Mouse (Mus musculus) megakaryocyte, embryonic 14.5 days (primary cell): ENCODE data around the gene Casp7. TPM values are rescaled to one million over a fixed set of nuclear protein-coding genes. Genes with fewer than 3 reads are reported as not detected.
"Not testable (repeated sequence)": the region's sequence is repeated elsewhere in the genome, so short reads cannot be mapped to it uniquely, and the experiment has no call there.

Experiments used
- H3K27me3 ChIP-seq: replicated peaks from 2 replicates; pipeline ENCODE3; 2012; ENCODE audit warnings: inconsistent platforms
- H3K36me3 ChIP-seq: replicated peaks from 2 replicates; pipeline ENCODE3; 2012; ENCODE audit warnings: low read length, inconsistent platforms, mixed read lengths
- H3K4me1 ChIP-seq: 2 replicates; pipeline ENCODE4 v1.6.1; 2012; ENCODE audit warnings: inconsistent platforms
- H3K4me3 ChIP-seq: replicated peaks from 2 replicates; pipeline ENCODE3; 2012; ENCODE audit warnings: moderate library complexity, mild to moderate bottlenecking, inconsistent platforms
- H3K9me3 ChIP-seq: 2 replicates; pipeline ENCODE4 v1.6.1; 2012; ENCODE audit warnings: inconsistent platforms
- FLI1 ChIP-seq: IDR thresholded peaks from 2 replicates; pipeline ENCODE4 v1.6.1; 2012; ENCODE audit warnings: low read length, inconsistent platforms, mixed read lengths
- GATA1 ChIP-seq: IDR thresholded peaks from 3 replicates; pipeline ENCODE4 v1.6.1; 2012; ENCODE audit warnings: mixed read lengths, low read length, inconsistent platforms, borderline replicate concordance
- polyA plus RNA-seq: library from polyadenylated mRNA; stranded (reverse); fragments of >175 nt; gene quantifications from 2 replicates; pipeline ENCODE4 v1.2.3, GENCODE M21; 2012; ENCODE audit warnings: low replicate concordance; ENCODE audit not compliant: insufficient read depth

Casp7 gene
- polyA plus RNA-seq, result 2.5 and 2.6 TPM in 2 replicates

DNA sequence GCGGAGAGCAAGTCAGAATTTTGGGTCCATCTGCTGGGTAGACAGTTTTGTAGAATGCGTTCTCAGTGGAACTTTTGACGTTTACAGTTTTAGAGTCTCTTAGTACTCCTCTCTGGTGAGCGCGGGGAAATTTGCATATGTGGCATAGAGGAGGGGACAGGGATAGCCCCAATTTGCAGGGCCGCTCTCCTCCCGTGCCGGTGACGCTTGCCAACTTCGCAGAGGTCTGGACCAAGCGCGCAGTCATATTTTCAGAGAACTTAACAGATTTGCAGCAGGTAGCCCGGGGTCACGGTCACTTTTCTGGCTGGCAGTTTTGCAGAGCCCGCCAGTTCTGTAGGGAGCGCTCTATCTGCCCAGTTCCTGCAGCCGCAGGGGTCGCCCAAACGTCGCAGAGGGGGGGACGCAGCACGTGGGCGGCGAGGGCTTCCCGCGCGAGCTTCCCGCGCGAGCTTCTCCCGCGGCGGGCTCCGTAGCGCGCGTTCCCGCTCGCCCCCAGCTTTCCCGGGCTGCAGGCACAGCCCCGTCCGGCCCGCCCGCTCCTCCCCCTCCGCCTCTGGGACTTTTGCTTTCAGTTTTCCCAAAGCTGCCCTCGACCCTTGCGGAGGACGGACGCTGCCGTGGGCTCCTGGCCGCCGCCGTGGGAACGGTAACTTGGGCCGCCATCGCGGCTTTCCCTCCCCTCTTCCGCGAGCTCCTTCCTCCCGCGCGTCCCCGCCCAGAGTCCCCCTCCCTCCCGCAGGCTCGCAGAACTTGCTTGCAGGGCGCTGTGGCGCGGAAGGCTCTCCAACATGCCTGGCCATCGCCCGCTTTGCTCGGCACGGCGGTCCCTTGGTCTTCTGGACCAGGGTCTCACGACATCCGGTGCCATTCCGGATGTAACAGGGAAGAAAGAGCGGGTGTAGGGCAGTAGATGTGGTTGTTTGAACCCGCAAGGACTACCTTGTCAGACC, at the start of gene Casp7:
Gene Casp7 (plus strand): TSS at position 461 of the 953 bp plus-strand sequence.
- TF ChIP-seq GATA1 (no peak), FLI1 (no peak; the same call in 1 of the 2 replicates)

DNA sequence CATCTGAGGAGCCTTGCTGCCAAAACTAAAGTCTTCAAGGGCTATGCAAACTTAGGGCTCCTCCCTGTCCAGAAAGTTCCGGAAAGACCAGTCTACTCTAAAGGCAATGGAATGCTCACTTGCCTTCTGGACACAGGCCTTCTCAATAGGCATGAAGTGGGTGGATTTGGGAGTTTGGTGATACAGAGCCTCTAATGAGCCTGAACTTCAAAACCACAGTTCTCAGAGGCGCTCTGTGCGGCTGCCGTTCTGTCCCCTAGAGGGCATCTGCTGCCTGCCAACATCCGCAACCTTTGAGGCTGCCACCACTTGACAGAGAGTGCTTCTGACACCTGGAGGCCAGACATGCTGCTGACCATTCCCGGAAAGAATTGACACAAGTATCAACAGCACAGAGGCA, 47.6 kb upstream of the Casp7 start:
- Histone ChIP-seq H3K4me1 (no peaks in the 10 kb centered on the region), H3K9me3 (peaks cover 12% of the 10 kb centered on the region), H3K4me3 (no peak overlapping the region), H3K27me3 (peaks cover 28% of the 10 kb centered on the region), H3K36me3 (no peaks in the 10 kb centered on the region)
- TF ChIP-seq GATA1, result no peak
- no peak for TF ChIP-seq FLI1

More for the DNA sequence above, at the start of gene Casp7:
- no peaks in the 10 kb centered on the region for H3K27me3 ChIP-seq
- peaks cover 19% of the 10 kb centered on the region for H3K36me3 ChIP-seq
- H3K4me3 ChIP-seq, result peak within 1 kb of the TSS; percentile 96
- no peaks in the 10 kb centered on the region for H3K9me3 ChIP-seq
- H3K4me1 ChIP-seq, result peaks cover 86% of the 10 kb centered on the region

DNA sequence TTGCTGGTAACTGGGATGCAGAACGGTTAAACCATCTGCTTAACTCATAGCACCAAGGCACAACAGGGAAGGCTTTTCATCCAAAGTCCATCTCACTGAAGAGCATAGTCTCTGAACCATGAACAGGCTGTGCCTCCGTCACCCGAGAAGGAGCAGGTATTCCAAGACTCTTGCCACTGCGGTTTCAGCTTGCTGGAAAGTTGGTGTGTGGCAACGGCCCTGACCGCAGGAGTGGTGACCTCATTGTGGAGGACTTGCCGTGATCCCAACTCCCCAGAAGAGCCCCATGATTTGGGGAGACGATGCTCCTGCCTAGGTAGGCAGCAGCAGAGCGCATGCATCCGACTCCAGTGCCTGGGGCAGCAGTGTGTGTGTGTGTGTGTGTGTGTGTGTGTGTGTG, 43.2 kb upstream of the Casp7 start:
- H3K36me3 ChIP-seq, result no peaks in the 10 kb centered on the region

DNA sequence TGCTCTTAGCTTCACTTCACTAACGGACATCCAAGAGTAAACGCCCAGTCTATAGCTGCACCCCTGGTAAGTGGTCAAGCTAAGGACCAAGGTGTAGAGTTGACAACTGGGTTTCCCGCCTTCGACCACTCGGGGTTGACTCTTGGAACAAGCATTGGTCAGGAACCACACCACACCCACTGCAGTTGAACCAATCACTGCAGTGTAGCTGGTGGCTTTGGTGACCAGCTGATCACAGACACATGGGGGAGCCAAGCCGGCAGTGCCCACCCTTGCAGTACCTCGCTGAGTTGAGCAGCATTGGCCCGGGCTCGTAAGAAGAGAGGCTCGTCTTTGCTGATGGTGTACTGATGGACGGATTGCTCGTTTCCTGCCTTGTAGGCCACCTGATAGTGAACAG, 41.7 kb upstream of the Casp7 start:
- no peaks in the 10 kb centered on the region for H3K36me3 ChIP-seq
- peaks cover 29% of the 10 kb centered on the region for H3K4me1 ChIP-seq
- H3K9me3 ChIP-seq, result peaks cover 12% of the 10 kb centered on the region
- H3K4me3 ChIP-seq, result no peak overlapping the region
- H3K27me3 ChIP-seq, result peaks cover 17% of the 10 kb centered on the region
- TF ChIP-seq FLI1 (no peak), GATA1 (no peak)

More for the DNA sequence above, 43.2 kb upstream of the Casp7 start:
- Histone ChIP-seq H3K4me3 (no peak overlapping the region), H3K9me3 (peaks cover 12% of the 10 kb centered on the region), H3K27me3 (peaks cover 24% of the 10 kb centered on the region), H3K4me1 (peaks cover 20% of the 10 kb centered on the region)
- TF ChIP-seq FLI1, result no peak
- TF ChIP-seq GATA1, result no peak

DNA sequence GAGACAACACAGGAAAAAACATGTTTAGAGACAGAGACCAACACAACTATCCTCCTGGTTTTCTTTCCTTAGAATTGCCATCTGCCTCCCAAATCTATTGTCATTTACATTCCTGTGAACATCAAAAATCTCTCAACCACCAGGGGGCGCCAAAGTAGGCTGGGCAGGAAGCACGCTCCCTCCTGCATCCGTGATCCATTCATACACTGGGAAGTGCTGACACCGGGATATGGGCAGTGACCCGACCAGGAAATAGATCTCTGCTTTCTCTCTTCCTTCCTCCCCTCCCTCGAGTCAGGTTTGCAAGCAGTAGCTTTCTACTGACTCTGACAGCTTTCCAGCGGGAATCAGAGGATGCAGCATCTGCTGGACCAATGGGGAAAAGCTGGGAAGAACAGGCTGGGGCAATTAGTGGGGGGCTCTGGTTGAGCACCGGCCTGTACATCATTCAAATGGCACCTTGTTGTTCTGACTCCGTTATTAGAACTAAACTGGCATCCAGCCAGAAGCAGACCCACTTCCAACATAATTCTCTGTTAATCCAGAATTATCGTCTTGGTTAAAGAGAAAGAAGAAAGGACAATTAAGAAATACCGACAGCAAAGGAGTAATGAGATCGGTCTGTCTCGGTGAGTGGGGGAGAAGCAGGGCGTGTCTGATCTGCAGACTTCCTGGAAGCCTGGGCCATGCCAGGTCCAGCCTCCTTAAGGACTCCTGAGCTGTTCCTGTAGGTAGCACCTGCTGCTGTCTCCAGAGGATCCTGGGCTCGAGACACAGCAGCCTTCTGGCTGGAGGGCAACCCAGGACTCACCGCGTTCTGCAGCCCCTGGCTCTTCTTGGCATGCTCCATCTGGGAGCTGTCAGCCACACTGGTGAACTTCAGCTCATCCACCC, 40.2 kb upstream of the Casp7 start:
- TF ChIP-seq GATA1 (no peak), FLI1 (no peak)
- H3K27me3 ChIP-seq, result peaks cover 20% of the 10 kb centered on the region
- H3K36me3 ChIP-seq, result no peaks in the 10 kb centered on the region
- peaks cover 12% of the 10 kb centered on the region for H3K9me3 ChIP-seq
- H3K4me1 ChIP-seq, result peaks cover 29% of the 10 kb centered on the region
- peak overlapping the region; percentile 72 for H3K4me3 ChIP-seq

DNA sequence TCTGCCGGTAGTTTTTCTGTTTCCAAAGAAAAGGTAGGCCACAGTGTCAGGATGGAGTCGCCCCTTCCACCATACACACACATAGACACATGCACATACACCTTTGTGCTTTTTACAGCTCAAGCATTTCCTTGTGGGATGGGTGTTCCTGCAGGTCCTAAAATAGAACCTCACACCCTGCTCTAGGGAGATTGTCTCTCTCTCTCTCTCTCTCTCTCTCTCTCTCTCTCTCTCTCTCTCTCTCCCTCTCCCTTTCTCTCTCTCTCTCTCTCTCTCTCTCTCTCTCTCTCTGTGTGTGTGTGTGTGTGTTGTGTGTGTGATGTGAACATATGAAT, 39.6 kb upstream of the Casp7 start:
- not testable (repeated sequence) for H3K9me3 ChIP-seq
- H3K27me3 ChIP-seq, result peaks cover 26% of the 10 kb centered on the region

DNA sequence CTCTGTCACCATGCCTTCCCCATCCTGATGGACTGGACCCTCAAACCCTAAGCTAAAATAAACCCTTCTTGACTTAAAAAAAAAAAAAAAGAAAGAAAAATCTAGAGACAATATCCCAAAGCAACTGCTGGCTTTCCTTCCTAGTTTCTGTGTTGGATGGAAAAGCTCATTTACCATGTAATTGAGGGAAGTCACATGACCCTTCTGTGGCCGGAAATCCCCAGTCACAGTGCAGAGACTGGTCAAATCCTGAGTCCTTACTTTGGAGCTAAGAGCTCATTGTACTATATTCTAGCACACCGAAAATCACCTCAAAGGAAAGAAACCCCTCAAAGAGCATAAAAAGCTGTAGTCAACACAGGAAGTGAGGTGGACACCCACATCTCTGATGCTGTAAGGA, 38.0 kb upstream of the Casp7 start:
- Histone ChIP-seq H3K9me3 (no peaks in the 10 kb centered on the region), H3K4me3 (no peak overlapping the region), H3K27me3 (peaks cover 32% of the 10 kb centered on the region), H3K4me1 (peaks cover 29% of the 10 kb centered on the region), H3K36me3 (no peaks in the 10 kb centered on the region)
- TF ChIP-seq FLI1, result no peak
- TF ChIP-seq GATA1, result no peak

More for the DNA sequence above, 39.6 kb upstream of the Casp7 start:
- H3K36me3 ChIP-seq, H3K4me3 ChIP-seq: not testable (repeated sequence)
- peaks cover 29% of the 10 kb centered on the region for H3K4me1 ChIP-seq

DNA sequence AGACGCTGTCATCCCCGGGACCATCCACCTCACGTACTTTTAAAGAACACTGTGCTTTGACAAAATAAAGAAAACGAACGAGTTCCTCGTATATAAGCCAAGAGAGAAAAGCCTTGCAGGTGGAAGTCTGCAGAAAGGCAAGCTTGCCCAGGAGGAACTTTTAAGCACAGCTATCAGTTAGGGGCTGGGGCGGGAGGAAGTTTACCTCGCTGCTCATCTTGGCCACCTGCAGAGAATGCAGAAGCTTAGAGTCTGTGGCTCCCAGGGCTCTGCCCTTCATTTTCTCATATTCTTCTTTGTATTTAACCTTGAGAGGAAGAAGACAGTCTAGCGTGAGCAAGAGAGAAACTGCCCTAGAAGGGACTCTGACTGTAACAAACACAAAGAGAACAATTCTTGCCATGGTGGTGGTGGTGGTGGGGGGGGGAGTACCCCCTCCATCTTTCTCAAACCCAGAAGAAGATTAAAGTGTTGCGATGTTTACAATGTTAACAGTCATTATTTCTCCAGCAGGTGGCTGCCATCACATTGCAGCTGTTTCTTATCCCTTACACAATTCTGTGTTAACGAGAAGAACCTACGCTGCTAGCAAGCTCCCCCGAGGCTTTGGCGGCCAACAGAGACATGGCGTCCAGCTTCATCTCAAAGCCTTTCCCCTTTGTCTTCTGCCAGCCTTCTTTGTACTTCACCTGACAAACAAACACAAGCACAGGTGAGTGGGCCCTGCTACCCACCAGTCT, 33.0 kb upstream of the Casp7 start:
- H3K9me3 ChIP-seq, result no peaks in the 10 kb centered on the region
- H3K36me3 ChIP-seq, result no peaks in the 10 kb centered on the region
- TF ChIP-seq FLI1, result no peak
- no peak for TF ChIP-seq GATA1
- peaks cover 20% of the 10 kb centered on the region for H3K4me1 ChIP-seq
- peaks cover 44% of the 10 kb centered on the region for H3K27me3 ChIP-seq
- no peak overlapping the region for H3K4me3 ChIP-seq

DNA sequence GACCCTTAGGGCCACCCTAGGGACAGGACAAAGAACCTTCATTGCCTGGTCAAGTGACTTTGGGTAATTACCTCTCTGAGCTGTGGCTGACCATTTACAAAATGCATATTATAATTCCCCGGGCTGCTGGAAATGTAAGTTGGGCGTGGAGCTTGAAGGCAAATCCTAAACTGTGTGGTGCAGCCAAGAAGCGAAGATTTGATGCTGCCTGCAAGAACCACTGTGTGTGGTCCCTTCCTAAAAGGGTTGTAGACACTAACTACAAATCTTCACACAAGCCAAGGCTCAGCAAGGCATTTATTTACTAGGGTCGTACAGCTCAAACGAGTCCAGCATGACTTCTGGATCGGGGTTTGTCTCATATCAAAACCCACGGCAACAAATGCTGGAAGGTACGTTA, 32.4 kb upstream of the Casp7 start:
- Histone ChIP-seq H3K9me3 (no peaks in the 10 kb centered on the region), H3K27me3 (peaks cover 48% of the 10 kb centered on the region), H3K4me1 (peaks cover 20% of the 10 kb centered on the region), H3K4me3 (no peak overlapping the region), H3K36me3 (no peaks in the 10 kb centered on the region)
- TF ChIP-seq FLI1 (no peak), GATA1 (no peak)
